8 mouse cellular contexts compared by ENCODE assay signal in genomic region chr15:100038470-100038971, GRCm38 (mm10). TPM values are rescaled to one million over a fixed set of nuclear protein-coding genes. Genes with fewer than 3 reads are reported as not detected.
DNase-seq lines count a peak whose midpoint lies in the region; ATAC-seq and TF ChIP-seq lines count a peak whose summit lies in the region.

Gene Dip2b (plus strand): TSS chr15:100038664.

- peak within 1 kb of the TSS; percentile 91 for H3K4me3 ChIP-seq in bone marrow macrophage, adult 2 months (ENCODE audit: insufficient read depth, low read length)
- peak within 1 kb of the TSS; percentile 95 for H3K4me3 ChIP-seq in embryonic facial prominence, embryonic 15.5 days (replicated peaks)
- H3K4me3 ChIP-seq in limb, embryonic 14.5 days (replicated peaks; ENCODE audit: low read length): peak within 1 kb of the TSS; percentile 88
- peak within 1 kb of the TSS; percentile 91 for H3K4me3 ChIP-seq in midbrain, embryonic 16.5 days (ENCODE audit: low read depth, low read length)
- H3K4me3 ChIP-seq in spleen, adult 2 months (ENCODE audit: extremely low read depth, insufficient read depth, insufficient read length): peak within 1 kb of the TSS; percentile 70

- 0 out of 2 replicates have a peak, but pooled peaks have one; percentile 23 for TF ChIP-seq POLR2A in bone marrow macrophage, adult 2 months (IDR thresholded peaks at IDR 0.05; ENCODE audit: borderline replicate concordance, low read depth, low read length)
- peak; percentile 74; the same call in 1 of the 2 replicates for TF ChIP-seq POLR2A in limb, embryonic 14.5 days (IDR thresholded peaks at IDR 0.05; ENCODE audit: borderline replicate concordance, extremely low read depth, insufficient read depth, insufficient read length)
- TF ChIP-seq POLR2A in spleen, adult 2 months (IDR thresholded peaks at IDR 0.05; ENCODE audit: low read depth, low read length): no peak; the same call in 1 of the 2 replicates

- no peaks in the 10 kb centered on the region for H3K36me3 ChIP-seq in embryonic facial prominence, embryonic 15.5 days
- no peaks in the 10 kb centered on the region for H3K36me3 ChIP-seq in limb, embryonic 14.5 days (ENCODE audit: control insufficient read depth, insufficient read depth, low read length)
- no peaks in the 10 kb centered on the region for H3K36me3 ChIP-seq in midbrain, embryonic 16.5 days (ENCODE audit: control insufficient read depth, insufficient read depth, low read length)
- H3K36me3 ChIP-seq in spleen, adult 2 months (ENCODE audit: control insufficient read depth, insufficient read depth, low read length): no peaks in the 10 kb centered on the region

- no peak; the same call in 1 of the 2 replicates for TF ChIP-seq CTCF in bone marrow macrophage, adult 2 months (IDR thresholded peaks at IDR 0.05; ENCODE audit: low read depth, low read length)
- peak; percentile 99 for TF ChIP-seq CTCF in spleen, adult 2 months (IDR thresholded peaks at IDR 0.05; ENCODE audit: extremely low read depth, insufficient read depth, insufficient read length, insufficient replicate concordance)

- H3K4me1 ChIP-seq in bone marrow macrophage, adult 2 months (ENCODE audit: control insufficient read depth, insufficient read depth, low read length): peaks cover 21% of the 10 kb centered on the region
- H3K4me1 ChIP-seq in embryonic facial prominence, embryonic 15.5 days: peaks cover 29% of the 10 kb centered on the region
- H3K4me1 ChIP-seq in limb, embryonic 14.5 days (ENCODE audit: control insufficient read depth, insufficient read depth, low read length): peaks cover 16% of the 10 kb centered on the region; the same call in 1 of the 2 replicates
- H3K4me1 ChIP-seq in midbrain, embryonic 16.5 days (ENCODE audit: control insufficient read depth, insufficient read depth, low read length): peaks cover 24% of the 10 kb centered on the region
- peaks cover 12% of the 10 kb centered on the region for H3K4me1 ChIP-seq in spleen, adult 2 months (ENCODE audit: control insufficient read depth, insufficient read depth, insufficient read length)

- WGBS in embryonic facial prominence, embryonic 15.5 days: under 1% methylated on average over 53 of the region's 68 CpGs
- 1% methylated on average over 19 of the region's 68 CpGs for WGBS in limb, embryonic 14.5 days
- 0% methylated on average over 32 of the region's 68 CpGs for WGBS in midbrain, embryonic 16.5 days
- under 1% methylated on average over 61 of the region's 68 CpGs for WGBS in spleen, adult 2 months

- no peaks in the 10 kb centered on the region for H3K27me3 ChIP-seq in embryonic facial prominence, embryonic 15.5 days
- no peaks in the 10 kb centered on the region for H3K27me3 ChIP-seq in limb, embryonic 14.5 days (ENCODE audit: control insufficient read depth, insufficient read depth, low read length)
- H3K27me3 ChIP-seq in midbrain, embryonic 16.5 days (ENCODE audit: control insufficient read depth, insufficient read depth, low read depth, low read length): no peaks in the 10 kb centered on the region
- no peaks in the 10 kb centered on the region for H3K27me3 ChIP-seq in spleen, adult 2 months (ENCODE audit: control insufficient read depth, insufficient read depth, low read length)

- peak within 1 kb of the TSS; percentile 97 for H3K9ac ChIP-seq in embryonic facial prominence, embryonic 15.5 days
- H3K9ac ChIP-seq in limb, embryonic 14.5 days (ENCODE audit: low read depth, low read length, severe bottlenecking): peak within 1 kb of the TSS; percentile 98
- peak within 1 kb of the TSS; percentile 99 for H3K9ac ChIP-seq in midbrain, embryonic 16.5 days (ENCODE audit: low read depth, low read length)

- DNase-seq in B cell, adult 2 months: peak; percentile 99
- peak; percentile 87 to 92 for DNase-seq in heart, adult 9 months (ENCODE audit: low spot score in 2 of 2)
- DNase-seq in kidney, adult 9 months: peak; percentile 95
- peak; percentile 90 for DNase-seq in limb, embryonic 14.5 days (ENCODE audit: low spot score)
- DNase-seq in spleen, adult 2 months (ENCODE audit: low read depth in 1 of 2, low spot score in 2 of 2): peak; percentile 75 to 98

- ATAC-seq in embryonic facial prominence, embryonic 15.5 days (ENCODE audit: insufficient number of reproducible peaks, low FRiP score, low TSS enrichment, low read depth): peak; percentile 91
- peak; percentile 94 for ATAC-seq in limb, embryonic 14.5 days (ENCODE audit: low FRiP score, low read depth)
- peak; percentile 92 for ATAC-seq in midbrain, embryonic 16.5 days

- peak within 1 kb of the TSS; percentile 62 for H3K4me2 ChIP-seq in embryonic facial prominence, embryonic 15.5 days (replicated peaks)
- H3K4me2 ChIP-seq in limb, embryonic 14.5 days (replicated peaks; ENCODE audit: low read depth, low read length, severe bottlenecking): peak within 1 kb of the TSS; percentile 86
- H3K4me2 ChIP-seq in midbrain, embryonic 16.5 days (ENCODE audit: low read length): peak within 1 kb of the TSS; percentile 74

- H3K9me3 ChIP-seq in embryonic facial prominence, embryonic 15.5 days (replicated peaks): no peaks in the 10 kb centered on the region
- H3K9me3 ChIP-seq in limb, embryonic 14.5 days (ENCODE audit: control insufficient read depth, low read length): no peaks in the 10 kb centered on the region
- H3K9me3 ChIP-seq in midbrain, embryonic 16.5 days (replicated peaks; ENCODE audit: control insufficient read depth, low read length, poor library complexity, severe bottlenecking): no peaks in the 10 kb centered on the region

- H3K27ac ChIP-seq in bone marrow macrophage, adult 2 months (ENCODE audit: insufficient read depth, low read depth, low read length): peak within 1 kb of the TSS; percentile 98
- peak within 1 kb of the TSS; percentile 96 for H3K27ac ChIP-seq in embryonic facial prominence, embryonic 15.5 days (replicated peaks)
- H3K27ac ChIP-seq in limb, embryonic 14.5 days (replicated peaks; ENCODE audit: low read depth, low read length): peak within 1 kb of the TSS; percentile 95
- peak within 1 kb of the TSS; percentile 99 for H3K27ac ChIP-seq in midbrain, embryonic 16.5 days (ENCODE audit: low read length)
- peak within 1 kb of the TSS; percentile 95 for H3K27ac ChIP-seq in spleen, adult 2 months (ENCODE audit: insufficient read depth, low read length)

RNA-seq across cellular contexts. Expression of gene Dip2b, which starts in this region (rescaled TPM):
- 26.2 and 33.0 TPM in 2 replicates for polyA plus RNA-seq in bone marrow macrophage, adult 2 months (2012; ENCODE audit: insufficient read depth, insufficient read length, missing spikeins)
- polyA plus RNA-seq in embryonic facial prominence, embryonic 15.5 days (2015; fragmentation: Nextera tagmentation; extraction: Ambion mirVana): 11.2 and 11.5 TPM in 2 replicates
- polyA plus RNA-seq in limb, embryonic 14.5 days (2012; rRNA removed): 13.0 and 14.2 TPM in 2 replicates
- 15.0 and 16.5 TPM in 2 replicates for polyA plus RNA-seq in limb, embryonic 14.5 days (2014; fragmentation: Nextera tagmentation; extraction: Ambion mirVana)
- 16.5 and 18.3 TPM in 2 replicates for polyA plus RNA-seq in midbrain, embryonic 16.5 days (2015; fragmentation: Nextera tagmentation; extraction: Ambion mirVana)
- polyA plus RNA-seq in spleen, adult 2 months (2012; rRNA removed): 12.2 and 13.6 TPM in 2 replicates

Comparison
In these comparisons a context has a peak if more than half of its experiments do, and no peak if none do; other contexts are left out.
1. Peak in every context shown above with its lines: DNase-seq, ATAC-seq, H3K4me3 ChIP-seq and H3K27ac ChIP-seq.